Mouse (Mus musculus) heart, embryonic 16.5 days (tissue): ENCODE data around the gene Lap3. TPM values are rescaled to one million over a fixed set of nuclear protein-coding genes. Genes with fewer than 3 reads are reported as not detected.

Source experiments
- ATAC-seq: fragments of 200-750 bp; cut with Nextera tagmentation; replicated peaks from 2 replicates; pipeline ENCODE4 v1.8.0; 2017; ENCODE audit warnings: moderate number of reproducible peaks; ENCODE audit not compliant: insufficient read depth, low FRiP score; ENCODE audit errors: extremely low read depth
- H3K27ac ChIP-seq: fragments of 300-500 bp; sonication (generic); 2 replicates; pipeline ENCODE4 v1.5.1; 2014; ENCODE audit warnings: mild to moderate bottlenecking, low read length, control low read depth, moderate library complexity
- H3K27me3 ChIP-seq: fragments of 300-500 bp; sonication (generic); 2 replicates; pipeline ENCODE4 v1.6.1; 2014; ENCODE audit warnings: low read length, mixed read lengths; ENCODE audit not compliant: control insufficient read depth, insufficient read depth
- H3K36me3 ChIP-seq: fragments of 300-500 bp; sonication (generic); 2 replicates; pipeline ENCODE4 v1.6.1; 2014; ENCODE audit not compliant: control insufficient read depth, insufficient read depth
- H3K4me1 ChIP-seq: fragments of 300-500 bp; sonication (generic); 2 replicates; pipeline ENCODE4 v1.6.1; 2014; ENCODE audit warnings: low read length, mixed read lengths; ENCODE audit not compliant: control insufficient read depth, insufficient read depth
- H3K4me2 ChIP-seq: fragments of 300-500 bp; sonication (generic); 2 replicates; pipeline ENCODE4 v1.6.1; 2014; ENCODE audit warnings: low read depth, mild to moderate bottlenecking, control low read depth, low read length
- H3K4me3 ChIP-seq: fragments of 300-500 bp; sonication (generic); 2 replicates; pipeline ENCODE4 v1.5.1; 2014; ENCODE audit warnings: mild to moderate bottlenecking, control low read depth, low read length
- H3K9ac ChIP-seq: fragments of 300-500 bp; sonication (generic); 2 replicates; pipeline ENCODE4 v1.6.1; 2014; ENCODE audit warnings: low read length, control low read depth
- H3K9me3 ChIP-seq: fragments of 300-500 bp; sonication (generic); replicated peaks from 2 replicates; pipeline ENCODE4 v1.6.1; 2016; ENCODE audit warnings: low read length; ENCODE audit not compliant: control insufficient read depth
- WGBS: fragments of 180-500 bp; shearing (Covaris S2); extraction: QIAGEN DNeasy Blood & Tissue Kit; methylation state at CpG from one replicate; pipeline ENCODE4 v1.1.7; 2014; 5-methylcytosine and 5-hydroxymethylcytosine counted together
- polyA plus RNA-seq: library from polyadenylated mRNA; unstranded; fragments of >200 nt; fragmentation: Nextera tagmentation; extraction: Ambion mirVana; gene quantifications from 2 replicates; pipeline ENCODE4 v1.2.1, GENCODE M21; 2015

Gene Lap3
- polyA plus RNA-seq, 1 experiment from 2014 or later, result 76.4 TPM

- 0 out of 2 replicates have a peak, but pooled peaks cover 3% of the 10 kb centered on the region for H3K27me3 ChIP-seq
- no peak overlapping the region for H3K9ac ChIP-seq
- no peak overlapping the region for H3K4me3 ChIP-seq
- no peaks in the 10 kb centered on the region for H3K9me3 ChIP-seq
- no peaks in the 10 kb centered on the region for H3K36me3 ChIP-seq
- H3K27ac ChIP-seq, result no peak overlapping the region
- no peak for ATAC-seq
- 69% methylated on average over 4 of the region's 4 CpGs for WGBS
- H3K4me2 ChIP-seq, result no peak overlapping the region
- peaks cover 10% of the 10 kb centered on the region for H3K4me1 ChIP-seq
Observed at GRCm38 (mm10) chr5:45491776-45492175, 1.4 kb upstream of the Lap3 start.

GRCm38 (mm10) chr5:45494093-45494755, 1.1 kb downstream of the Lap3 start:
- peaks cover 10% of the 10 kb centered on the region for H3K4me1 ChIP-seq
- H3K9ac ChIP-seq, result peak overlapping the region; percentile 89
- 0 out of 2 replicates have a peak, but pooled peaks cover 3% of the 10 kb centered on the region for H3K27me3 ChIP-seq
- WGBS, result 50% methylated on average over 9 of the region's 9 CpGs
- no peak for ATAC-seq
- H3K27ac ChIP-seq, result no peak overlapping the region
- H3K36me3 ChIP-seq, result peaks cover 10% of the 10 kb centered on the region; the same call in 1 of the 2 replicates
- peak overlapping the region; percentile 91 for H3K4me2 ChIP-seq
- peak overlapping the region; percentile 82 for H3K4me3 ChIP-seq
- no peaks in the 10 kb centered on the region for H3K9me3 ChIP-seq

GRCm38 (mm10) chr5:45495429-45495975, 2.3 kb downstream of the Lap3 start:
- WGBS, result 85% methylated on average over 3 of the region's 3 CpGs
- Histone ChIP-seq H3K36me3 (peaks cover 17% of the 10 kb centered on the region; the same call in 1 of the 2 replicates), H3K27me3 (0 out of 2 replicates have a peak, but pooled peaks cover 3% of the 10 kb centered on the region), H3K4me2 (no peak overlapping the region), H3K4me1 (peaks cover 10% of the 10 kb centered on the region), H3K9ac (no peak overlapping the region), H3K9me3 (no peaks in the 10 kb centered on the region), H3K27ac (no peak overlapping the region), H3K4me3 (no peak overlapping the region)
- ATAC-seq, result no peak

GRCm38 (mm10) chr5:45496042-45496441, 2.9 kb downstream of the Lap3 start:
- ATAC-seq, result no peak
- H3K4me2 ChIP-seq, result no peak overlapping the region
- no peak overlapping the region for H3K4me3 ChIP-seq
- peaks cover 21% of the 10 kb centered on the region; the same call in 1 of the 2 replicates for H3K36me3 ChIP-seq
- 0 out of 2 replicates have a peak, but pooled peaks cover 2% of the 10 kb centered on the region for H3K27me3 ChIP-seq
- H3K4me1 ChIP-seq, result peaks cover 10% of the 10 kb centered on the region
- no peak overlapping the region for H3K9ac ChIP-seq
- H3K9me3 ChIP-seq, result no peaks in the 10 kb centered on the region
- H3K27ac ChIP-seq, result no peak overlapping the region

GRCm38 (mm10) chr5:45496479-45496878, 3.3 kb downstream of the Lap3 start:
- peaks cover 10% of the 10 kb centered on the region for H3K4me1 ChIP-seq
- H3K9me3 ChIP-seq, result no peaks in the 10 kb centered on the region
- H3K4me2 ChIP-seq, result no peak overlapping the region
- 84% methylated on average over 4 of the region's 4 CpGs for WGBS
- ATAC-seq, result no peak
- H3K36me3 ChIP-seq, result peaks cover 25% of the 10 kb centered on the region
- H3K27me3 ChIP-seq, result no peaks in the 10 kb centered on the region
- no peak overlapping the region for H3K4me3 ChIP-seq
- H3K27ac ChIP-seq, result no peak overlapping the region
- no peak overlapping the region for H3K9ac ChIP-seq

- 77% methylated on average over 12 of the region's 12 CpGs for WGBS
- no peak overlapping the region for H3K9ac ChIP-seq
- H3K4me2 ChIP-seq, result no peak overlapping the region
- no peak overlapping the region for H3K27ac ChIP-seq
- no peaks in the 10 kb centered on the region for H3K9me3 ChIP-seq
- H3K4me1 ChIP-seq, result peaks cover 10% of the 10 kb centered on the region
- no peaks in the 10 kb centered on the region for H3K27me3 ChIP-seq
- ATAC-seq, result no peak
- H3K36me3 ChIP-seq, result peaks cover 27% of the 10 kb centered on the region
- H3K4me3 ChIP-seq, result no peak overlapping the region
Observed at GRCm38 (mm10) chr5:45496930-45497550, 3.9 kb downstream of the Lap3 start.

GRCm38 (mm10) chr5:45497564-45497963, 4.4 kb downstream of the Lap3 start:
- peaks cover 31% of the 10 kb centered on the region for H3K36me3 ChIP-seq
- H3K9ac ChIP-seq, result no peak overlapping the region
- no peak for ATAC-seq
- H3K4me2 ChIP-seq, result no peak overlapping the region
- WGBS, result 92% methylated on average over 5 of the region's 5 CpGs
- H3K4me1 ChIP-seq, result peaks cover 10% of the 10 kb centered on the region
- no peak overlapping the region for H3K27ac ChIP-seq
- no peaks in the 10 kb centered on the region for H3K9me3 ChIP-seq
- no peak overlapping the region for H3K4me3 ChIP-seq
- no peaks in the 10 kb centered on the region for H3K27me3 ChIP-seq

- Histone ChIP-seq H3K4me3 (no peak overlapping the region), H3K4me1 (no peaks in the 10 kb centered on the region), H3K4me2 (no peak overlapping the region), H3K27ac (no peak overlapping the region), H3K27me3 (no peaks in the 10 kb centered on the region), H3K9ac (no peak overlapping the region), H3K9me3 (no peaks in the 10 kb centered on the region), H3K36me3 (peaks cover 44% of the 10 kb centered on the region)
- no peak for ATAC-seq
- 76% methylated on average over 7 of the region's 7 CpGs for WGBS
Observed at GRCm38 (mm10) chr5:45510071-45510470, 16.9 kb downstream of the Lap3 start.

GRCm38 (mm10) chr5:45512908-45513307, 19.7 kb downstream of the Lap3 start:
- H3K9me3 ChIP-seq, result no peaks in the 10 kb centered on the region
- no peak overlapping the region for H3K4me2 ChIP-seq
- WGBS, result 87% methylated on average over 6 of the region's 6 CpGs
- no peak for ATAC-seq
- H3K27ac ChIP-seq, result no peak overlapping the region
- H3K4me3 ChIP-seq, result no peak overlapping the region
- no peaks in the 10 kb centered on the region for H3K4me1 ChIP-seq
- no peaks in the 10 kb centered on the region for H3K27me3 ChIP-seq
- H3K9ac ChIP-seq, result no peak overlapping the region
- H3K36me3 ChIP-seq, result peaks cover 22% of the 10 kb centered on the region
